Mouse (Mus musculus) MEL (cell line): ENCODE data around the gene Wscd1. TPM values are rescaled to one million over a fixed set of nuclear protein-coding genes. Genes with fewer than 3 reads are reported as not detected.

Source experiments
- DNase-seq: peaks from one replicate; pipeline ENCODE4 v3.0.0; 2011; ENCODE audit warnings: low read depth, low spot score
- H3K27ac ChIP-seq: 2 replicates; pipeline ENCODE4 v1.5.1; 2012; ENCODE audit warnings: low read depth, mild to moderate bottlenecking, control low read depth, low read length, moderate library complexity; ENCODE audit not compliant: control insufficient read depth
- H3K27me3 ChIP-seq, 2 experiments: fragments of 150-350 bp in 1 of 2; sonication (generic) in 1 of 2; 2 replicates each; pipeline ENCODE4 v1.6.1; 2012; ENCODE audit warnings: low read length in 2 of 2, mild to moderate bottlenecking in 2 of 2, improper control_type of control experiment in 1 of 2, moderate library complexity in 1 of 2; ENCODE audit not compliant: insufficient read depth in 2 of 2, control insufficient read depth in 1 of 2
- H3K36me3 ChIP-seq, 2 experiments: 2 replicates each; pipeline ENCODE4 v1.6.1; 2012 to 2014; ENCODE audit warnings: low read length in 2 of 2, improper control_type of control experiment in 1 of 2, inconsistent platforms in 1 of 2, mild to moderate bottlenecking in 1 of 2; ENCODE audit not compliant: insufficient read depth in 2 of 2, control insufficient read depth in 1 of 2
- H3K4me1 ChIP-seq, 2 experiments: fragments of 150-350 bp in 1 of 2; sonication (generic) in 1 of 2; 2 replicates each; pipeline ENCODE4 v1.6.1; 2012; ENCODE audit warnings: low read length in 2 of 2, improper control_type of control experiment in 1 of 2, mild to moderate bottlenecking in 1 of 2; ENCODE audit not compliant: insufficient read depth in 2 of 2, control insufficient read depth in 1 of 2
- H3K4me3 ChIP-seq, 2 experiments: fragments of 150-350 bp in 1 of 2; sonication (generic) in 1 of 2; 2 replicates each; pipeline ENCODE4 v1.5.1; 2012; ENCODE audit warnings: low read depth in 2 of 2, low read length in 2 of 2, mild to moderate bottlenecking in 2 of 2, moderate library complexity in 2 of 2, control low read depth in 1 of 2, improper control_type of control experiment in 1 of 2; ENCODE audit not compliant: control insufficient read depth in 1 of 2, insufficient read depth in 1 of 2
- H3K79me2 ChIP-seq: 2 replicates; pipeline ENCODE4 v1.6.1; 2012; ENCODE audit warnings: mild to moderate bottlenecking, low read length, moderate library complexity; ENCODE audit not compliant: control insufficient read depth, poor library complexity, insufficient read depth
- H3K9ac ChIP-seq: 2 replicates; pipeline ENCODE4 v1.6.1; 2012; ENCODE audit warnings: low read depth, mild to moderate bottlenecking, control low read depth, low read length, moderate library complexity; ENCODE audit not compliant: control insufficient read depth, poor library complexity, severe bottlenecking
- H3K9me3 ChIP-seq: fragments of 150-350 bp; sonication (generic); replicated peaks from 2 replicates; pipeline ENCODE4 v1.6.1; 2012; ENCODE audit warnings: mild to moderate bottlenecking, low read length, improper control_type of control experiment, moderate library complexity; ENCODE audit not compliant: insufficient read depth
- CHD1 ChIP-seq: IDR thresholded peaks from 2 replicates; pipeline ENCODE4 v1.6.1; 2012; ENCODE audit warnings: low read depth, mild to moderate bottlenecking, inconsistent platforms, low read length, improper control_type of control experiment
- CTCF ChIP-seq, 3 experiments: IDR thresholded peaks in 2 of 3; conservative IDR thresholded peaks in 1 of 3; 2 replicates each; pipeline ENCODE4 v1.5.1; 2011 to 2012; ENCODE audit warnings: low read length in 3 of 3, low read depth in 2 of 3, mild to moderate bottlenecking in 2 of 3, improper control_type of control experiment in 1 of 3, inconsistent platforms in 1 of 3, mixed read lengths in 1 of 3, moderate library complexity in 1 of 3; ENCODE audit not compliant: control insufficient read depth in 1 of 3, insufficient read depth in 1 of 3, poor library complexity in 1 of 3, severe bottlenecking in 1 of 3
- E2F4 ChIP-seq: IDR thresholded peaks from 2 replicates; pipeline ENCODE4 v1.6.1; 2011; ENCODE audit warnings: low read depth, low read length, improper control_type of control experiment, borderline replicate concordance
- ELF1 ChIP-seq: IDR thresholded peaks from 2 replicates; pipeline ENCODE4 v1.6.1; 2014; ENCODE audit warnings: low read depth, mild to moderate bottlenecking, inconsistent platforms, low read length, improper control_type of control experiment, moderate library complexity
- EP300 ChIP-seq, 2 experiments: IDR thresholded peaks; 2 replicates each; pipeline ENCODE4 v1.6.1; 2011; ENCODE audit warnings: improper control_type of control experiment in 2 of 2, low read length in 2 of 2, low read depth in 1 of 2, mild to moderate bottlenecking in 1 of 2
- GABPA ChIP-seq: IDR thresholded peaks from 2 replicates; pipeline ENCODE4 v1.6.1; 2012; ENCODE audit warnings: low read depth, mild to moderate bottlenecking, inconsistent platforms, low read length, improper control_type of control experiment, moderate library complexity
- JUND ChIP-seq: IDR thresholded peaks from 2 replicates; pipeline ENCODE4 v1.6.1; 2011; ENCODE audit warnings: low read depth, mild to moderate bottlenecking, improper control_type of control experiment, low read length
- MAX ChIP-seq: IDR thresholded peaks from 2 replicates; pipeline ENCODE4 v1.6.1; 2011; ENCODE audit warnings: low read length, improper control_type of control experiment
- MAZ ChIP-seq: IDR thresholded peaks from 2 replicates; pipeline ENCODE4 v1.6.1; 2012; ENCODE audit warnings: low read depth, mild to moderate bottlenecking, inconsistent platforms, low read length, improper control_type of control experiment
- MYB ChIP-seq: IDR thresholded peaks from 2 replicates; pipeline ENCODE4 v1.6.1; 2011; ENCODE audit warnings: mild to moderate bottlenecking, low read depth, low read length, improper control_type of control experiment
- MYC ChIP-seq: IDR thresholded peaks from 2 replicates; pipeline ENCODE4 v1.6.1; 2011; ENCODE audit warnings: low read depth, mild to moderate bottlenecking, low read length, improper control_type of control experiment, moderate library complexity
- NELFE ChIP-seq: IDR thresholded peaks from 2 replicates; pipeline ENCODE4 v1.6.1; 2011; ENCODE audit warnings: low read depth, low read length, improper control_type of control experiment
- POLR2A ChIP-seq, 2 experiments: IDR thresholded peaks; 2 replicates each; pipeline ENCODE4 v1.6.1; 2011 to 2012; ENCODE audit warnings: low read length in 2 of 2, mild to moderate bottlenecking in 2 of 2, control low read depth in 1 of 2, improper control_type of control experiment in 1 of 2, low read depth in 1 of 2, moderate library complexity in 1 of 2; ENCODE audit not compliant: control insufficient read depth in 1 of 2, insufficient read depth in 1 of 2, poor library complexity in 1 of 2
- POLR2AphosphoS2 ChIP-seq: IDR thresholded peaks from 2 replicates; pipeline ENCODE4 v1.6.1; 2011; ENCODE audit warnings: low read length, improper control_type of control experiment
- SMC3 ChIP-seq: IDR thresholded peaks from 2 replicates; pipeline ENCODE4 v1.6.1; 2011; ENCODE audit warnings: low read depth, low read length, improper control_type of control experiment
- TAL1 ChIP-seq: IDR thresholded peaks from 2 replicates; pipeline ENCODE4 v1.6.1; 2012; ENCODE audit warnings: mild to moderate bottlenecking, inconsistent platforms, low read length, moderate library complexity, mixed read lengths
- TBP ChIP-seq: IDR thresholded peaks from 2 replicates; pipeline ENCODE4 v1.8.0; 2011; ENCODE audit warnings: low read depth, low read length, improper control_type of control experiment
- TCF12 ChIP-seq: IDR thresholded peaks from 2 replicates; pipeline ENCODE4 v1.6.1; 2014; ENCODE audit warnings: low read depth, mild to moderate bottlenecking, inconsistent platforms, low read length, improper control_type of control experiment, moderate library complexity
- UBTF ChIP-seq: IDR thresholded peaks from 2 replicates; pipeline ENCODE4 v1.6.1; 2012; ENCODE audit warnings: low read depth, mild to moderate bottlenecking, inconsistent platforms, low read length, improper control_type of control experiment, moderate library complexity, borderline replicate concordance; ENCODE audit not compliant: insufficient read depth
- USF1 ChIP-seq: IDR thresholded peaks from 2 replicates; pipeline ENCODE4 v1.6.1; 2014; ENCODE audit warnings: low read depth, mild to moderate bottlenecking, inconsistent platforms, low read length, improper control_type of control experiment, moderate library complexity
- USF2 ChIP-seq, 2 experiments: IDR thresholded peaks; 2 replicates each; pipeline ENCODE4 v1.6.1; 2011 to 2012; ENCODE audit warnings: improper control_type of control experiment in 2 of 2, low read length in 2 of 2, borderline replicate concordance in 1 of 2, inconsistent platforms in 1 of 2, low read depth in 1 of 2, mild to moderate bottlenecking in 1 of 2; ENCODE audit not compliant: insufficient read depth in 1 of 2
- ZKSCAN1 ChIP-seq: IDR thresholded peaks from 2 replicates; pipeline ENCODE4 v1.6.1; 2012; ENCODE audit warnings: low read depth, mild to moderate bottlenecking, inconsistent platforms, low read length, improper control_type of control experiment, moderate library complexity
- ZMIZ1 ChIP-seq: IDR thresholded peaks from 2 replicates; pipeline ENCODE4 v1.6.1; 2012; ENCODE audit warnings: low read depth, mild to moderate bottlenecking, inconsistent platforms, low read length, improper control_type of control experiment, moderate library complexity
- ZNF384 ChIP-seq: IDR thresholded peaks from 2 replicates; pipeline ENCODE4 v1.6.1; 2012; ENCODE audit warnings: low read depth, mild to moderate bottlenecking, inconsistent platforms, low read length, improper control_type of control experiment
- polyA plus RNA-seq, 2 experiments: library from polyadenylated mRNA; stranded (reverse) in 1 of 2; unstranded in 1 of 2; fragments of >175 nt in 1 of 2; fragments of >200 nt in 1 of 2; gene quantifications; 2 replicates each; pipeline versions ENCODE4 v1.2.1 to v1.2.4; 2012; ENCODE audit warnings: low replicate concordance in 2 of 2, low read depth in 1 of 2; ENCODE audit not compliant: insufficient read length in 2 of 2, insufficient read depth in 1 of 2, missing spikeins in 1 of 2
- total RNA-seq: library from RNA; depleted of rRNA; stranded (reverse); fragments of 300-350 nt; gene quantifications from 2 replicates; pipeline ENCODE4 v1.2.3, GENCODE M21; 2012

The Wscd1 gene
- total and polyA plus RNA-seq, 3 experiments = not detected

DNA sequence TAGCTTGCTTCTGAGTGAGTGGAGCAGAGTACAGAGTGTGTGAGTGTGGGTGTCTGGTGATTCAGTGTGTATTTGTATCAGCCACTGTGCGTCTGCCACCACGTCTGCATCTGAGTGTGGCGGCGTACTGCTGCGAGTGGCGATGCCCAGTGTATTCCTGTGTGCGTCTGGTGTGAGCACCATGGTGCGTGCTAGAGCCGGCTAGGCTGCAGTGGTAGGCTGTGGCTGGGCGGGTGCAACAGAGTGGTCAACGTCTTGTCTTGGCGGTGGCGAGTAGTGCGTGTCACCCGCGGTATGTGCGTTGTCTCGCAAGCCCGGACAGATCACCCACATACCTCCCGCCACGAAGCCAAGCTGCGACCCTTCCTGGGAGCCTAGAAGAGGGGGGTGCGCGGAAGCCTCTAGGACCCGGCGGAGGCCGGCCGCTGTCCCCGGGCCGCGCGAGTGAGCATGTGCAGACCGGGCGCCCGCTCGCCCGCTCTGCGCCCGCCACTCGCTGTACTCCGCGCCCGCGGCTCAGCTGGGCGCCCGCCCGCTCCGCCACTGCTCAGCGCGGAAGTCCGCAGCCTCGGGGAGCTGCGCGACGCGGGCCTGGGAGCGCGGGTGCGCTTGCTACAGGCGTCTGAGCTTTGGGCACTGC lies 934 bp downstream of the Wscd1 start:
- H3K4me1 ChIP-seq = no peaks in the 10 kb centered on the region
- no peak overlapping the region for H3K4me3 ChIP-seq
- no peak overlapping the region for H3K27ac ChIP-seq
- H3K36me3 ChIP-seq = no peaks in the 10 kb centered on the region
- H3K27me3 ChIP-seq = no peaks in the 10 kb centered on the region
- H3K9ac ChIP-seq = no peak overlapping the region
- no peaks in the 10 kb centered on the region for H3K9me3 ChIP-seq
- DNase-seq = no peak
- no peaks in the 10 kb centered on the region for H3K79me2 ChIP-seq
- TF ChIP-seq UBTF (no peak), ELF1 (no peak), USF1 (no peak), ZKSCAN1 (no peak), POLR2AphosphoS2 (no peak), EP300 (IDR thresholded peaks at IDR 0.05; ENCODE audit: low read depth in 1 of 2, low read length in 2 of 2) (no peak), JUND (no peak), ZMIZ1 (no peak), CHD1 (no peak), TBP (no peak), USF2 (IDR thresholded peaks at IDR 0.05; ENCODE audit: borderline replicate concordance in 1 of 2, insufficient read depth in 1 of 2, low read depth in 1 of 2, low read length in 2 of 2) (no peak)

DNA sequence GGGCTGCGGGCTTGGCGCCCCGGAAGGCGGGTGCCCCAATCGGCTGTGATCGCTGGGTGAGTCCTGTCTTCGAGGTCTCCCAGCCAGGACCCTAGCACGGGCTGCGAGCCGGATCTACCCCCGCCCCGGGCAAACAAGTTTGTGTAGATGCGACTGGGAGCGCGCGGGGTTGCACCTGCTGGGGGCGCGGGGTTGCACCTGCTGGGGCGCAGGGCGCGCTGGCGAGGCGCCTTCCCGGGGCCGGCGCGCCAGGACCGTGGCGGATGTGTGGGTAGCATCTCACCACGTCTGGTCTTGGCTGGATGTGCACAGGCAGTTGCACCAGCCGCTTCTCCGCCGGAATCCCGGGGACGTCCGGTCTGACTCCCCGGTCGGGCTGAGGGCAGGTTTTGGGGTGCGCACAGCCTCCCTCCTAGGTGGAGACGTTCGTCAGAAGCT lies 1.5 kb downstream of the Wscd1 start:
- no peak for DNase-seq
- TF ChIP-seq MYB = no peak
- no peak for TF ChIP-seq CTCF (IDR thresholded peaks at IDR 0.05 in 2 of 3, conservative IDR thresholded peaks at IDR 0.05 in 1 of 3; ENCODE audit: control insufficient read depth in 1 of 3, insufficient read depth in 1 of 3, low read depth in 2 of 3, low read length in 3 of 3, poor library complexity in 1 of 3, severe bottlenecking in 1 of 3)
- TF ChIP-seq MYC = no peak
- no peak for TF ChIP-seq UBTF
- TF ChIP-seq POLR2A (IDR thresholded peaks at IDR 0.05; ENCODE audit: control insufficient read depth in 1 of 2, insufficient read depth in 1 of 2, low read depth in 1 of 2, low read length in 2 of 2, poor library complexity in 1 of 2) = no peak
- no peak for TF ChIP-seq NELFE
- TF ChIP-seq TCF12 = no peak
- TF ChIP-seq JUND = no peak
- TF ChIP-seq TAL1 = no peak
- no peak for TF ChIP-seq GABPA
- TF ChIP-seq USF1 = no peak
- no peak for TF ChIP-seq MAX
- no peak for TF ChIP-seq E2F4
- TF ChIP-seq ZKSCAN1 = no peak
- TF ChIP-seq MAZ = no peak
- no peak for TF ChIP-seq TBP
- no peak for TF ChIP-seq SMC3
- TF ChIP-seq ZNF384 = no peak
- Histone ChIP-seq H3K36me3 (no peaks in the 10 kb centered on the region), H3K27ac (no peak overlapping the region), H3K4me3 (no peak overlapping the region), H3K27me3 (no peaks in the 10 kb centered on the region), H3K4me1 (no peaks in the 10 kb centered on the region), H3K9me3 (no peaks in the 10 kb centered on the region), H3K79me2 (no peaks in the 10 kb centered on the region), H3K9ac (no peak overlapping the region)
